Mouse (Mus musculus): ENCODE measurements around the gene Hes6. TPM values are rescaled to one million over a fixed set of nuclear protein-coding genes. Genes with fewer than 3 reads are reported as not detected.

Hes6 gene
- polyA plus RNA-seq, 1 experiment from 2014 or later: 322 TPM

- no peaks in the 10 kb centered on the region for H3K36me3 ChIP-seq (ENCODE audit: control insufficient read depth, insufficient read depth, low read length)
- no peaks in the 10 kb centered on the region for H3K4me1 ChIP-seq (ENCODE audit: control insufficient read depth, insufficient read depth, low read length)
- H3K4me2 ChIP-seq: no peak overlapping the region
- no peaks in the 10 kb centered on the region for H3K9me3 ChIP-seq (ENCODE audit: control insufficient read depth, low read length)
- H3K4me3 ChIP-seq (ENCODE audit: low read depth, low read length): no peak overlapping the region
- 89% methylated on average over 13 of the region's 13 CpGs for WGBS
- no peak overlapping the region for H3K9ac ChIP-seq (ENCODE audit: low read length)
- H3K27ac ChIP-seq (ENCODE audit: low read depth, low read length): no peak overlapping the region
- no peaks in the 10 kb centered on the region for H3K27me3 ChIP-seq (ENCODE audit: control insufficient read depth, insufficient read depth, low read length)
- DNase-seq (ENCODE audit: low spot score, missing footprints): peak; percentile 35
- no peak for ATAC-seq (ENCODE audit: low FRiP score)
These were observed 21.8 kb upstream of the Hes6 start for GRCm38 (mm10) chr1:91435606-91436130.

- Histone ChIP-seq H3K27me3 (ENCODE audit: control insufficient read depth, insufficient read depth, low read length) (no peaks in the 10 kb centered on the region), H3K4me3 (ENCODE audit: low read depth, low read length) (no peak overlapping the region), H3K9me3 (ENCODE audit: control insufficient read depth, low read length) (no peaks in the 10 kb centered on the region), H3K27ac (ENCODE audit: low read depth, low read length) (no peak overlapping the region), H3K4me2 (no peak overlapping the region), H3K9ac (ENCODE audit: low read length) (no peak overlapping the region), H3K4me1 (ENCODE audit: control insufficient read depth, insufficient read depth, low read length) (no peaks in the 10 kb centered on the region), H3K36me3 (ENCODE audit: control insufficient read depth, insufficient read depth, low read length) (no peaks in the 10 kb centered on the region)
- WGBS: 93% methylated on average over 8 of the region's 8 CpGs
- ATAC-seq (ENCODE audit: low FRiP score) (no peak), DNase-seq (ENCODE audit: low spot score, missing footprints) (no peak)
These were observed 21.1 kb upstream of the Hes6 start for GRCm38 (mm10) chr1:91434905-91435304.

DNA sequence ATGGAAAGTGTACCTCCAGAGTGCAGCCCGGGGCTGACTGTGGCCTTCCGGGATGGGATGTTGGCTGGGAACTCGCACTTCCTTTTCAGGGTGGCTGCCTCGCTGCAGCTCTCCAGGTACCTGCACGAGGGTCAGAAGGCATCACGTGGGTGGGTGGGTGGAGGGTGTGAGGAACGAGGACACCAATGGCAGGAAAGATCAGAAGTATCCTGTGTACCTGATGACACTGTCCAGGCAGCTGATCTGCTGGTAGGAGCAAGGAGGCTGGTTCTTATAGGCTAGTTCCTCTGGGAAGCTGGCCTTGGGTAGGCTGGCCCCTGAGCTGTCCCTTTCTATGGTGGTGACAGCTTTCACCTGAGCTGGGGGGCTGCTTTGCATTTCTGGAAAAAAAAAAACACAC, 16.9 kb upstream of the Hes6 start:
- ATAC-seq (ENCODE audit: low FRiP score) (no peak), DNase-seq (ENCODE audit: low spot score, missing footprints) (peak; percentile 23)
- Histone ChIP-seq H3K36me3 (ENCODE audit: control insufficient read depth, insufficient read depth, low read length) (no peaks in the 10 kb centered on the region), H3K9ac (ENCODE audit: low read length) (no peak overlapping the region), H3K4me2 (no peak overlapping the region), H3K27ac (ENCODE audit: low read depth, low read length) (no peak overlapping the region), H3K9me3 (ENCODE audit: control insufficient read depth, low read length) (no peaks in the 10 kb centered on the region), H3K4me3 (ENCODE audit: low read depth, low read length) (no peak overlapping the region), H3K4me1 (ENCODE audit: control insufficient read depth, insufficient read depth, low read length) (no peaks in the 10 kb centered on the region), H3K27me3 (ENCODE audit: control insufficient read depth, insufficient read depth, low read length) (no peaks in the 10 kb centered on the region)
- 78% methylated on average over 7 of the region's 7 CpGs for WGBS

- Histone ChIP-seq H3K4me3 (ENCODE audit: low read depth, low read length) (no peak overlapping the region), H3K9ac (ENCODE audit: low read length) (no peak overlapping the region), H3K4me1 (ENCODE audit: control insufficient read depth, insufficient read depth, low read length) (no peaks in the 10 kb centered on the region), H3K27me3 (ENCODE audit: control insufficient read depth, insufficient read depth, low read length) (no peaks in the 10 kb centered on the region), H3K27ac (ENCODE audit: low read depth, low read length) (no peak overlapping the region), H3K4me2 (no peak overlapping the region), H3K9me3 (ENCODE audit: control insufficient read depth, low read length) (no peaks in the 10 kb centered on the region), H3K36me3 (ENCODE audit: control insufficient read depth, insufficient read depth, low read length) (no peaks in the 10 kb centered on the region)
- 89% methylated on average over 10 of the region's 10 CpGs for WGBS
- DNase-seq (ENCODE audit: low spot score, missing footprints) (peak; percentile 41), ATAC-seq (ENCODE audit: low FRiP score) (no peak)
These were observed 15.4 kb upstream of the Hes6 start for GRCm38 (mm10) chr1:91429212-91429611.

DNA sequence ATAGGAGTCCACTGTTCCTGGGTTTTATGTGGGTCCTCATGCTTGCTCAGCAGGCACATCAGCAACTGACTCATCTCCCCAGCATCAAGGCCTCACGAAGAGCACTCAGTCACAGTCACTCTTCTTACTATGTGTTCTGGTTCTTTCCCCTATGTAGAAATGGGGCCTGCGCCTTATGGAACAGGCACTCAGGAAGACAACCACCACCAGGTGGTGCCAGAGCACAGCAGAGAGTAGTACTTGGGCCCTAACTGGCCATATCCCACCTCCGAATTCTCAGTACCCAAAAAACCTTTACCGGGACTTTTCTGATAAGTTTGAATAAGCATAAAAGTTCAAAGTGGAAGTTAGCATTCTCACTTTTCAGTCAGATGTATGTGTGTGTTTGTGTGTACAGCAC, 14.8 kb upstream of the Hes6 start:
- ATAC-seq (ENCODE audit: low FRiP score): peak; percentile 52; the same call in 1 of the 2 replicates

GRCm38 (mm10) chr1:91426397-91426796, 12.6 kb upstream of the Hes6 start:
- Histone ChIP-seq H3K9me3 (ENCODE audit: control insufficient read depth, low read length) (no peaks in the 10 kb centered on the region), H3K9ac (ENCODE audit: low read length) (no peak overlapping the region), H3K36me3 (ENCODE audit: control insufficient read depth, insufficient read depth, low read length) (no peaks in the 10 kb centered on the region; the same call in 1 of the 2 replicates), H3K4me1 (ENCODE audit: control insufficient read depth, insufficient read depth, low read length) (no peaks in the 10 kb centered on the region), H3K27ac (ENCODE audit: low read depth, low read length) (no peak overlapping the region), H3K4me2 (no peak overlapping the region), H3K4me3 (ENCODE audit: low read depth, low read length) (no peak overlapping the region), H3K27me3 (ENCODE audit: control insufficient read depth, insufficient read depth, low read length) (no peaks in the 10 kb centered on the region)
- 85% methylated on average over 9 of the region's 9 CpGs for WGBS
- ATAC-seq (ENCODE audit: low FRiP score): no peak
- no peak for DNase-seq (ENCODE audit: low spot score, missing footprints)

More for the DNA sequence above, 14.8 kb upstream of the Hes6 start:
- Histone ChIP-seq H3K27me3 (ENCODE audit: control insufficient read depth, insufficient read depth, low read length) (no peaks in the 10 kb centered on the region), H3K4me3 (ENCODE audit: low read depth, low read length) (no peak overlapping the region), H3K9me3 (ENCODE audit: control insufficient read depth, low read length) (no peaks in the 10 kb centered on the region), H3K27ac (ENCODE audit: low read depth, low read length) (no peak overlapping the region), H3K4me2 (no peak overlapping the region), H3K9ac (ENCODE audit: low read length) (no peak overlapping the region), H3K4me1 (ENCODE audit: control insufficient read depth, insufficient read depth, low read length) (no peaks in the 10 kb centered on the region), H3K36me3 (ENCODE audit: control insufficient read depth, insufficient read depth, low read length) (no peaks in the 10 kb centered on the region; the same call in 1 of the 2 replicates)
- WGBS: 46% methylated on average over 4 of the region's 4 CpGs
- peak; percentile 97 for DNase-seq (ENCODE audit: low spot score, missing footprints)

DNA sequence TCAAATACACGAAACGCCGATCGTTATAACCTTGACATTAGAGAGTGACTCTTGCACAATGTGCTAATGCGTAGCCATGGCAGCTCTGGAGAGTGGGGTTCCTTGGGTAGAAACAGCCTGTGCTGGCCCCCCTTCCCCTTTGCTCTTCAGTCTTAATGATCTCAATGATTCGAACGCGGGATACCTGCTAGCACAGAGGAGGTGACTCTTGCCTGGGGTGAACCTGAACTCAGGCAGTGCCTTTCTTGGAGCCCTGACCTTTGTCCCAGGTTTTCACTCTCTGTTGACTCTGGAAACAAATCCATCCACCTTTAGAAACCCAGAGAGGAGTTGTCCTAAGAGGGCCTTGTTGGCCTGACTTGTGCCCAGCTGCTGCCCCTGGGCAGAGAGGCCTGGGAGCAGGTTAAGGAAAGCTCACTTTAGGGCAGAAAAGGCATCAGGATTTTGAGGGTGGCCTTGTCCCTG, 6.8 kb upstream of the Hes6 start:
- no peak overlapping the region for H3K9ac ChIP-seq (ENCODE audit: low read length)
- no peaks in the 10 kb centered on the region for H3K9me3 ChIP-seq (ENCODE audit: control insufficient read depth, low read length)
- no peaks in the 10 kb centered on the region for H3K27me3 ChIP-seq (ENCODE audit: control insufficient read depth, insufficient read depth, low read length)
- H3K4me2 ChIP-seq: no peak overlapping the region
- H3K36me3 ChIP-seq (ENCODE audit: control insufficient read depth, insufficient read depth, low read length): no peaks in the 10 kb centered on the region; the same call in 1 of the 2 replicates
- H3K4me3 ChIP-seq (ENCODE audit: low read depth, low read length): no peak overlapping the region
- H3K4me1 ChIP-seq (ENCODE audit: control insufficient read depth, insufficient read depth, low read length): peaks cover 7% of the 10 kb centered on the region
- H3K27ac ChIP-seq (ENCODE audit: low read depth, low read length): no peak overlapping the region
- ATAC-seq (ENCODE audit: low FRiP score) (no peak), DNase-seq (ENCODE audit: low spot score, missing footprints) (no peak)
- 90% methylated on average over 8 of the region's 8 CpGs for WGBS

- Histone ChIP-seq H3K4me1 (ENCODE audit: control insufficient read depth, insufficient read depth, low read length) (peaks cover 13% of the 10 kb centered on the region), H3K4me3 (ENCODE audit: low read depth, low read length) (no peak overlapping the region), H3K27ac (ENCODE audit: low read depth, low read length) (no peak overlapping the region), H3K9ac (ENCODE audit: low read length) (no peak overlapping the region), H3K27me3 (ENCODE audit: control insufficient read depth, insufficient read depth, low read length) (no peaks in the 10 kb centered on the region), H3K4me2 (no peak overlapping the region), H3K36me3 (ENCODE audit: control insufficient read depth, insufficient read depth, low read length) (no peaks in the 10 kb centered on the region; the same call in 1 of the 2 replicates), H3K9me3 (ENCODE audit: control insufficient read depth, low read length) (no peaks in the 10 kb centered on the region)
- 74% methylated on average over 10 of the region's 10 CpGs for WGBS
- no peak for ATAC-seq (ENCODE audit: low FRiP score)
- DNase-seq (ENCODE audit: low spot score, missing footprints): no peak
These were observed 6.2 kb upstream of the Hes6 start for GRCm38 (mm10) chr1:91419862-91420600.

GRCm38 (mm10) chr1:91417991-91418390, 4.2 kb upstream of the Hes6 start:
- WGBS: 79% methylated on average over 1 of the region's 1 CpGs
- H3K27me3 ChIP-seq (ENCODE audit: control insufficient read depth, insufficient read depth, low read length): no peaks in the 10 kb centered on the region
- peaks cover 25% of the 10 kb centered on the region for H3K4me1 ChIP-seq (ENCODE audit: control insufficient read depth, insufficient read depth, low read length)
- H3K9ac ChIP-seq (ENCODE audit: low read length): no peak overlapping the region
- no peak overlapping the region for H3K4me3 ChIP-seq (ENCODE audit: low read depth, low read length)
- H3K9me3 ChIP-seq (ENCODE audit: control insufficient read depth, low read length): no peaks in the 10 kb centered on the region
- no peak overlapping the region for H3K4me2 ChIP-seq
- H3K36me3 ChIP-seq (ENCODE audit: control insufficient read depth, insufficient read depth, low read length): no peaks in the 10 kb centered on the region
- ATAC-seq (ENCODE audit: low FRiP score) (no peak), DNase-seq (ENCODE audit: low spot score, missing footprints) (no peak)
- no peak overlapping the region for H3K27ac ChIP-seq (ENCODE audit: low read depth, low read length)
